Mouse (Mus musculus) forebrain, embryonic 11.5 days (tissue): ENCODE measurements at regions not wholly inside any gene's neighbourhood (a gene's known extent, or its start where the extent isn't known, plus 50 kb on each side); places are given as distances from the start of the nearest gene placed in this dataset.

Experiments
- ATAC-seq: fragments of 200-750 bp; cut with Nextera tagmentation; replicated peaks from 2 replicates; pipeline ENCODE4 v1.8.0; 2017; ENCODE audit warnings: moderate TSS enrichment; ENCODE audit not compliant: low FRiP score
- DNase-seq: peaks from one replicate; pipeline ENCODE4 v3.0.0-alpha.2; 2017; ENCODE audit warnings: low spot score
- H3K27ac ChIP-seq: fragments of 300-500 bp; sonication (generic); 2 replicates; pipeline ENCODE4 v1.5.1; 2014; ENCODE audit warnings: low read depth, low read length
- H3K27me3 ChIP-seq: fragments of 300-500 bp; sonication (generic); 2 replicates; pipeline ENCODE4 v1.6.1; 2014; ENCODE audit warnings: mild to moderate bottlenecking, low read length, mixed read lengths; ENCODE audit not compliant: control insufficient read depth, insufficient read depth
- H3K36me3 ChIP-seq: fragments of 300-500 bp; sonication (generic); 2 replicates; pipeline ENCODE4 v1.6.1; 2014; ENCODE audit warnings: mild to moderate bottlenecking, low read length, moderate library complexity, mixed read lengths; ENCODE audit not compliant: control insufficient read depth, insufficient read depth
- H3K4me1 ChIP-seq: fragments of 300-500 bp; sonication (generic); replicated peaks from 2 replicates; pipeline ENCODE4 v1.6.1; 2014; ENCODE audit warnings: low read length, mixed read lengths; ENCODE audit not compliant: control insufficient read depth, insufficient read depth
- H3K4me2 ChIP-seq: fragments of 300-500 bp; sonication (generic); 2 replicates; pipeline ENCODE4 v1.6.1; 2014; ENCODE audit warnings: low read depth, mild to moderate bottlenecking, low read length, moderate library complexity, mixed read lengths; ENCODE audit not compliant: severe bottlenecking
- H3K4me3 ChIP-seq: fragments of 300-500 bp; sonication (generic); 2 replicates; pipeline ENCODE4 v1.5.1; 2014; ENCODE audit warnings: low read depth, low read length
- H3K9ac ChIP-seq: fragments of 300-500 bp; sonication (generic); 2 replicates; pipeline ENCODE4 v1.6.1; 2014; ENCODE audit warnings: low read length
- H3K9me3 ChIP-seq: fragments of 300-500 bp; sonication (generic); 2 replicates; pipeline ENCODE4 v1.6.1; 2016; ENCODE audit warnings: low read length, mixed read lengths; ENCODE audit not compliant: control insufficient read depth
- WGBS: fragments of 180-500 bp; shearing (Covaris S2); extraction: QIAGEN DNeasy Blood & Tissue Kit; methylation state at CpG from one replicate; pipeline ENCODE4 v1.1.7; 2014; 5-methylcytosine and 5-hydroxymethylcytosine counted together

DNA sequence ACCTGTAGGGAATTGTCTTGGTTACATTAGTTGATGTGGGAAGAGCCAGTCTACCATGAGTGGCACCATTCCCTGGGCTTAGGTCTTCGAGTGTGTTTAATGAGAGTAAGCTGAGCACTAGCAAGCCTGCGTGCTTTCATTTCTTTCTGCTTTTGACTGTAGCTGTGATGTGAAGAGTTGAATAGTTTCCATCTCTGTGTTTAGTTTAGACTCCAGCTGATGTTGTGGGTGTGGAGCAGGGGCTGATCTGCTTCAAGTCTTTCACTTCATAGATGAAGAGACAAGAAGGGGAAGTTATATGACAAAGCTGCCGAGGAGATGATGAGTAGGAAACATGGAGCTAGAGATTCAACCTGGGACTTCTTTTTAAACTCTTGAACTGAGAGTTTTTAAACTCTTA is 446.0 kb downstream of the Slc4a3 start:
- no peak overlapping the region for H3K4me3 ChIP-seq

DNA sequence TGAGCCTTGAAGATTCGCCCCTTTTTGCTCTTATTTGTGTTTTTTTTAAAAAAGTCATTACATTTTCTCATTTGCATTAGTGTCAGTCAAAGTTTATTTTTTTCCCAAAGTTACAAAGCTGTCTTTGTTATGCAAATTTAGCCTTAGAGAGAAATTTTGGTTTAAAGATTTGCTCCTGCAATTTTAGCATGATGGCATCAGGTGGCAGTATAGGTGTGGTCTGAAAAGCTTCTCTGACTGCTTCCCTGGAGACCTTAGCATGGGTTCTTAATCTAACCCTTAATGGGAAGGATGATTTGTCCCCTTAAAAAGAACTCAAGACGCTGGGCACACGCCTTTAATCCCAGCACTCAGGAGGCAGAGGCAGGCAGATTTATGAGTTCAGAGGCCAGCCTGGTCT is 451.2 kb downstream of the Slc4a3 start:
- Histone ChIP-seq H3K4me2 (no peak overlapping the region), H3K4me3 (no peak overlapping the region), H3K27ac (no peak overlapping the region), H3K4me1 (no peaks in the 10 kb centered on the region), H3K36me3 (no peaks in the 10 kb centered on the region), H3K9me3 (no peaks in the 10 kb centered on the region), H3K27me3 (no peaks in the 10 kb centered on the region), H3K9ac (no peak overlapping the region)
- no peak for DNase-seq
- WGBS: 77% methylated on average over 3 of the region's 3 CpGs
- ATAC-seq: no peak

More for the DNA sequence above, 446.0 kb downstream of the Slc4a3 start:
- no peak overlapping the region for H3K27ac ChIP-seq
- no peaks in the 10 kb centered on the region for H3K36me3 ChIP-seq
- no peak overlapping the region for H3K9ac ChIP-seq
- WGBS: 91% methylated on average over 3 of the region's 3 CpGs
- no peaks in the 10 kb centered on the region for H3K9me3 ChIP-seq
- ATAC-seq (no peak), DNase-seq (no peak)
- H3K4me1 ChIP-seq: no peaks in the 10 kb centered on the region
- no peak overlapping the region for H3K4me2 ChIP-seq
- no peaks in the 10 kb centered on the region for H3K27me3 ChIP-seq

DNA sequence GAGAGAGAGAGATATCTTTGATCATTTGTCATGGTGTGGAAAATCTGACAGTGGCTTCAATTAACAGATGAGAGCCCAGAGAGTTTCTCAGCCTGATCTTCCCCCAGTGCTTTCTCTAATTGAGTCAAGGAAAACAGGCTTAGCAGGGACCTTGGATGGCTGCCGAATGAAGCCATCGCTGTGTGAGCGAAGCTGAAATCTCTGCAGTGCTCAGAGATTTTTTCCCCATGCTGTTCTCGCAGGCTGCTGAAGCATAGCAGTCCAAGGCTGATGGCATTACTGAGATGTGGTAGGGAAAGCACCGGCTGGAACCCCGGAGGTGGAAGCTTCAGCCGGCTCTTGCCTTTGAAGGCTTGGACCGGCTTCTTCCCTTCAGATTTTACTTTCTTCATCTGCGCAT is 455.1 kb downstream of the Slc4a3 start:
- no peaks in the 10 kb centered on the region for H3K4me1 ChIP-seq
- H3K4me3 ChIP-seq: no peak overlapping the region
- no peaks in the 10 kb centered on the region for H3K27me3 ChIP-seq
- H3K9me3 ChIP-seq: no peaks in the 10 kb centered on the region
- 86% methylated on average over 9 of the region's 9 CpGs for WGBS
- DNase-seq (no peak), ATAC-seq (no peak)
- no peak overlapping the region for H3K4me2 ChIP-seq
- H3K36me3 ChIP-seq: no peaks in the 10 kb centered on the region
- no peak overlapping the region for H3K27ac ChIP-seq
- H3K9ac ChIP-seq: no peak overlapping the region

DNA sequence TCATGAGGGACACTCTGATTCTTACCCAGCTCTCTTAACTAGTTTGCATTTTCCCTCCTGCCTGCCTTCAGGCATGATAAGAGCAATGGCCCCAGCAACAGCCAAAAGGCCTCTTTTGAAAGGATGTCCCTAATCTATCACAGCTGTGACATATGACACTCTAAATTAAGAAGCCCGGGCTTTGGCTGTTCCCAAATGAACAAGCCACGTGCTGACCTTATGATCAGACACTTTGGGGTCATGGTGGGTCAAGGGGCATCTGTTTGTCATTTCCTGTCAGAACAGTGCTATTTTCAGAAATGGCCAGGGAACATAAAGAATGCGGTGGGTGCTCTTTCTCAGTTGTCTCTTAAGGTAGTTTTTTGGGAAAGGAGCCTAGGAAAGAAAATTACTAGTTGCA is 463.5 kb downstream of the Slc4a3 start:
- Histone ChIP-seq H3K9me3 (no peaks in the 10 kb centered on the region), H3K4me3 (no peak overlapping the region), H3K27me3 (no peaks in the 10 kb centered on the region), H3K4me2 (no peak overlapping the region), H3K36me3 (no peaks in the 10 kb centered on the region), H3K4me1 (no peaks in the 10 kb centered on the region), H3K27ac (no peak overlapping the region), H3K9ac (no peak overlapping the region)
- ATAC-seq (no peak), DNase-seq (no peak)
- WGBS: 38% methylated on average over 3 of the region's 3 CpGs

DNA sequence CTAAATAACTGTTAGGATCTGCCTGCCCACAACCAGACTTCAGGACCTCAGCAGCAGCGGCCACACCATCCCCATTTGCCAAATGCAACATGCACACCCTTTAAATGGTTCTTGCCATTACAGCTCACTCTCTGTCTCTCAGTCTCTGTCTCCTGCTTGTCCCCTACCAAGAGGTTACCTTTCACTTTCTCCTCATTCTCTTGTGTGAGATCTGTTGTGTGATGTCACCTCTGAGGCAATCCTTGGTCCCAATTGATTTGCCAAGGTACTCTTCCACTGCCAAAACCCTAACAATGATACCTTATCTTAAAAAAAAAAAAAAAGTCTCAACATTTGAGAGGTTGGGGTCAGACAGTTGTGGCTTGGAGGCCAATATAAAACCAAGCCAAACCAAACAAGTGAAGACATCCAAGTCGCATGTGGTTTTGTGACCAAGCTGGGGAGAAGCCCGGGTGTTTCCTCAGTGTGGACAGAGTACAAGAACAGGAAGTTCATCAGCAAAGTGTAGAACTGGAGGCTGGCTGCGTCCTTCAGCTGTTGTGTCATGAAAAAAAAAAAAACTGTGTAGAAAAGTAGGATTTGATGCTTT is 464.2 kb downstream of the Slc4a3 start:
- H3K4me1 ChIP-seq: no peaks in the 10 kb centered on the region
- H3K27me3 ChIP-seq: no peaks in the 10 kb centered on the region
- no peaks in the 10 kb centered on the region for H3K9me3 ChIP-seq
- H3K36me3 ChIP-seq: no peaks in the 10 kb centered on the region
- no peak overlapping the region for H3K27ac ChIP-seq
- 77% methylated on average over 4 of the region's 4 CpGs for WGBS
- no peak overlapping the region for H3K4me2 ChIP-seq
- DNase-seq (no peak), ATAC-seq (no peak)
- H3K4me3 ChIP-seq: no peak overlapping the region
- H3K9ac ChIP-seq: no peak overlapping the region

DNA sequence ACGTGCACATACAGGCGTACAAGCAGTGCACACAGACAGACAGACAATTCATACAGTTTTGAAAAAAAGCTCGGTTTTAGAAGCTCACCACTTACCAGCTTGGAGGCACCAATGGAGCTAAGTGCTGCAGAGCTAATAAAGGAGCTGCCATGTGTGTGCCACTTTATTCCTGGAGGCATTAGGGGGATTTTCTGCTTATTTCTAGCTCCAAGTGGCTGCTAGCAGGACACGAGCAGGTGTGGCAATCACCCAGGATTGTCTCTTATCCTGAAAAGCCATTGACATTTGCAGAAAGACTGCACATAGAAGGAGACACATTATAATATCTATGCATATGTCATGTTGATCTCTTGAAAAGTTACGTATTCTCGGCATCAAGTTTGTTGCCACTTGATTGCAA is 472.5 kb downstream of the Slc4a3 start:
- Histone ChIP-seq H3K9me3 (no peaks in the 10 kb centered on the region), H3K27ac (no peak overlapping the region), H3K4me1 (no peaks in the 10 kb centered on the region), H3K4me2 (no peak overlapping the region), H3K36me3 (no peaks in the 10 kb centered on the region), H3K27me3 (no peaks in the 10 kb centered on the region), H3K4me3 (no peak overlapping the region), H3K9ac (no peak overlapping the region)
- WGBS: 84% methylated on average over 6 of the region's 6 CpGs
- ATAC-seq (no peak), DNase-seq (no peak)

DNA sequence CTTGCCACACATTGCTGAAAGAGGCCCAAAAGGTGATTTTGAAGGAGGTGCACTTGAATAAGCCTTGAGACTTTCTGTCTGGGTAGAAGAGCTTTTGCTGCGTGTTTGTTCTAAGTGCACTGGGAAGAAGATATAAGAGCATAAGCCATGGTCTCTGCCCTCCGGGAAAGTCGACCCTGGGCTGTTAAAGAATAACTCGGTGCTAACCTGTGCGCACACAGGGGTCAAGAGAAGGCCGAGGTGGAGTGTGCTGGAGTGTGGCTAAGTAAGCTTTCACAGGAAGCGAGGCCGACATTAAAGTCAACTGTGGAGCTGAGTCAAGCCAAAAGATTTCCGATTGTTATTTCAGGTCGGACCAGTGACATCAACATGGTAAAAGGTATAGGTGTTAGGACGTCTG is 473.0 kb downstream of the Slc4a3 start:
- H3K4me2 ChIP-seq: no peak overlapping the region
- ATAC-seq: no peak
- H3K4me3 ChIP-seq: no peak overlapping the region
- no peaks in the 10 kb centered on the region for H3K9me3 ChIP-seq
- no peak overlapping the region for H3K27ac ChIP-seq
- no peak for DNase-seq
- no peaks in the 10 kb centered on the region for H3K27me3 ChIP-seq
- H3K36me3 ChIP-seq: no peaks in the 10 kb centered on the region
- H3K9ac ChIP-seq: no peak overlapping the region
- no peaks in the 10 kb centered on the region for H3K4me1 ChIP-seq
- 85% methylated on average over 11 of the region's 11 CpGs for WGBS

DNA sequence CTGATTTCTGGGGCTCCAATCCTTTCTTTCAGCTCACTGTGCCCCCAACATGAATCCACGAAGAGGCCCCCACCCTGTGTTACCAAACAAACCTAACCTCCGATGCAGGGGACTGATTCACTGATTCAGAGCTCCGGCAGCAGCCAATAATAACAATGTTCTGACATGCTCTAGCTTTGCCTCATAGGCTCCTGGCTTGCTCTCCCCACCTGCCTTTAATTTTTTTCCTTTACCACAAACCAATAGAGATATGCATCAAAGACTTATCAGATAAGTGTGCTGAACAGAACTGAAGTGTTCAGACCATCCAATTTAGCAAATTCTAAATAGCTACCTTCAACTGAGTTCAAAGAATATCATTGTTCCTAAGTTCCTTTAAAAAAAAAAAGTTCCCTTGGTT is 478.6 kb downstream of the Slc4a3 start:
- Histone ChIP-seq H3K4me3 (no peak overlapping the region), H3K27me3 (no peaks in the 10 kb centered on the region), H3K27ac (no peak overlapping the region), H3K9ac (no peak overlapping the region), H3K4me2 (no peak overlapping the region), H3K4me1 (no peaks in the 10 kb centered on the region; the same call in 1 of the 2 replicates), H3K36me3 (no peaks in the 10 kb centered on the region), H3K9me3 (no peaks in the 10 kb centered on the region)
- no peak for ATAC-seq
- WGBS: 59% methylated on average over 3 of the region's 3 CpGs
- DNase-seq: no peak

DNA sequence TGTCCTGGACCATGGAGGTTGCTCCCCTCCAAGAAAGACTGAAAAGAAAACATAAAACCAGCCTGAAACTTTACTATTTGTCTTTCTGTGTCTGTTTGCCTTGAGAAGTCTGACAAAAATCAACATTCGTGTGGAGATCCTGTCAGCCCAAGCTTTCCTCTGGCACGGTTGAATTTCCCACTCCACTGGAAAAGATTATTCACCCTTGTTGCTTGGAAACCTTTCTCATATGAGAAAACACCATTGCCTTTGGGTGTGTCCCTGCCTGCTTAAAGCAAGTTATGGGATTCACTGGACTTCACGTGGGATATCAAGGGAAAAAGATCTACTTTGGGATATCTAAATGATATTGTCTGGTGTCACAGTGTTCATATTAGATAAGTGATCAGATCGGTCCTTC is 479.3 kb downstream of the Slc4a3 start:
- no peak overlapping the region for H3K27ac ChIP-seq
- DNase-seq (no peak), ATAC-seq (no peak)
- no peaks in the 10 kb centered on the region; the same call in 1 of the 2 replicates for H3K4me1 ChIP-seq
- no peak overlapping the region for H3K9ac ChIP-seq
- H3K4me3 ChIP-seq: no peak overlapping the region
- WGBS: 64% methylated on average over 4 of the region's 4 CpGs
- no peaks in the 10 kb centered on the region for H3K36me3 ChIP-seq
- no peaks in the 10 kb centered on the region for H3K27me3 ChIP-seq
- H3K4me2 ChIP-seq: no peak overlapping the region
- H3K9me3 ChIP-seq: no peaks in the 10 kb centered on the region
